Mouse (Mus musculus): ENCODE results near the gene Myo18a. TPM values are rescaled to one million over a fixed set of nuclear protein-coding genes. Genes with fewer than 3 reads are reported as not detected.

Myo18a gene
- polyA plus RNA-seq, 1 experiment: 13.6 TPM

DNA sequence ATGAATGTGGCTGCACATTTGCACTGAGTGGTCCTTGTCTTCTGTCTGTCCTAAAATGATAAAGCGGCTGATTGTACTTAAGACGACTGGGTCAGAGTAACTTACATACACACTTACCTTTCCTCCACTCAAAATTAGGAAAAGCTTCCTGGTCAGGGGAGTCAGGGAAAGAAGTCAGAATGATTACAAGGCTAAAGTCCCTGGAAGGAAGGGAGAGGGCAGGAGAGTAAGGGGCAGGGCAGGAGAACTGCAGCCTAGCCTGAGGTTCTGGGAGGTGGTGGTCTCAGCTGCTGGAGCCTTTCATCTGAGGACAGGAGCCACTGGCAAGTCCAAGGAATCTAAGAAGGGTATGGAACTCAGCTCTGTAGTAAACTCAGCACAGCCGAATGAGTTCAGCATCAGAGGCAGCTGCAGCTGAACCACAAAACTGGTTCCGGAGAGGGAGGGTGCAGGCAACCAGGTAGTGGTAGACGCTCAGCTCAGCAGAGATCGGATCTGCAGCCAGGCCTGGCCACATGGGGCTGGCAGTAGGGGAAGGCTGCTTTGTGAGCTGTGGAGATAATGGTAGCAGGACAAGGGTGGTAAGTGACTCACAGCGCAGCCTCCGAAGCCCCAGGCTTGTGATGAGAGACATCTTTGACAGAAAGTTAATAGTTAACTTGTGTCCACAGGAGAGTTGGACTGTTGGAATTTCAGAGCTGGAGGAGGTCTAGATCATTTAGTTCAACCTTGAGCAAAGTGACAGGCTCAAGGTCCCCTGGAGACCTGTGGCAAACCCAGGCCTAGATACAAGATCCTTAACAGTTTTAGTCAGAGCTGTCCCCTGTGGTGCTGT lies 9.1 kb downstream of the Myo18a start:
- Histone ChIP-seq H3K4me3 (ENCODE audit: control insufficient read depth, low read depth, low read length) (no peak overlapping the region), H3K27ac (ENCODE audit: control insufficient read depth, insufficient read depth, low read depth, low read length) (no peak overlapping the region), H3K27me3 (ENCODE audit: control insufficient read depth, insufficient read depth, low read length) (no peaks in the 10 kb centered on the region), H3K36me3 (ENCODE audit: control insufficient read depth, insufficient read depth, low read length) (no peaks in the 10 kb centered on the region), H3K4me1 (ENCODE audit: control insufficient read depth, insufficient read depth, low read length) (peaks cover 8% of the 10 kb centered on the region)
- TF ChIP-seq POLR2A (IDR thresholded peaks at IDR 0.05; ENCODE audit: control insufficient read depth, low read depth, low read length) (no peak), CTCF (IDR thresholded peaks at IDR 0.05; ENCODE audit: control insufficient read depth, insufficient read depth, insufficient replicate concordance, low read depth, low read length) (no peak)

DNA sequence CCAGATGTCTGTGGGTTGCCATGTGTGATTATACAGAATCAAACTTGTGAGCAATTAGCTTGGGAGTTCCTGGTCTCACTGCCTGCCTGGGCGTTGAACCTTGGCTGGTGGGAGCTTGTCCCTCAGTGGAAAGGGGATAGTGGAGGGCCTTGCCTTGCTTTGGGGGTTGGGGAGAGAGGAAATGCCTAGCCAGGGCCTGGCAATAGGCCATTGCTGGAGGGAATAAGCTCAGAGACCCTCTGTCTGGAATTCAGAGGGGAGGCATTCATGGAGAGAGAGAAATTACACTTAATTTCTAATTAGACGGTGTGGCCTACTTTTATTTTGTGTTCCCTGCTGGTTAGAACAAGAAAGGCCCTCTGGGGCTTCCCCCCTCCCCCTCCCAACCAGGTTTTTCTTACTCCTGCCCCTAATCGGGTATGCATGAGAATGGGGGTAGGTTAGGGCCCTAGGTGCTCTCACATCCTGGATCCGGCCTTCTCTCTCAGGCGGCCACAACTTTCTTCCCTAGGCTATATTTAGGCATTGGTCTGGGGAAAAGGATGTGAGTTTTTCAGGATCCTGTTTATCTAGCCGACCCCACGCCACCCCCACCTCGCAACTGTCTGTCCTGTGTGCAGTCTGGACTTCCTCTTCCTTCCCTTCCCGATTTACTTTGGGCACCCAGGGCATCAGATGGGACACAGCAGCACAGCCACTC lies 12.8 kb downstream of the Myo18a start:
- Histone ChIP-seq H3K36me3 (ENCODE audit: control insufficient read depth, insufficient read depth, low read length) (no peaks in the 10 kb centered on the region), H3K27ac (ENCODE audit: control insufficient read depth, insufficient read depth, low read depth, low read length) (no peak overlapping the region), H3K27me3 (ENCODE audit: control insufficient read depth, insufficient read depth, low read length) (no peaks in the 10 kb centered on the region), H3K4me3 (ENCODE audit: control insufficient read depth, low read depth, low read length) (no peak overlapping the region), H3K4me1 (ENCODE audit: control insufficient read depth, insufficient read depth, low read length) (peaks cover 20% of the 10 kb centered on the region)
- TF ChIP-seq POLR2A (IDR thresholded peaks at IDR 0.05; ENCODE audit: control insufficient read depth, low read depth, low read length) (no peak), CTCF (IDR thresholded peaks at IDR 0.05; ENCODE audit: control insufficient read depth, insufficient read depth, insufficient replicate concordance, low read depth, low read length) (no peak)

DNA sequence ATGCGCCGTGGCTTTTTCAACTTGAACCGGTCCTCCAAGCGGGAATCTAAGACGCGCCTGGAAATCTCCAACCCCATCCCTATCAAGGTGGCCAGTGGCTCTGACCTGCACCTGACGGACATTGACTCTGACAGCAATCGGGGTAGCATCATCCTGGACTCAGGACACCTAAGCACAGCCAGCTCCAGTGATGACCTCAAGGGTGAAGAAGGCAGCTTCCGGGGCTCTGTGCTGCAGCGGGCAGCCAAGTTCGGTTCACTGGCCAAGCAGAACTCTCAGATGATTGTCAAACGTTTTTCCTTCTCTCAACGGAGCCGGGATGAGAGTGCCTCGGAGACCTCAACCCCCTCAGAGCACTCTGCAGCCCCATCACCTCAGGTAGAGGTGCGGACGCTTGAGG lies 14.4 kb downstream of the Myo18a start:
- Histone ChIP-seq H3K4me1 (ENCODE audit: control insufficient read depth, insufficient read depth, low read length) (peaks cover 20% of the 10 kb centered on the region), H3K27me3 (ENCODE audit: control insufficient read depth, insufficient read depth, low read length) (no peaks in the 10 kb centered on the region), H3K36me3 (ENCODE audit: control insufficient read depth, insufficient read depth, low read length) (no peaks in the 10 kb centered on the region), H3K27ac (ENCODE audit: control insufficient read depth, insufficient read depth, low read depth, low read length) (no peak overlapping the region), H3K4me3 (ENCODE audit: control insufficient read depth, low read depth, low read length) (peak overlapping the region; percentile 82)
- TF ChIP-seq CTCF (IDR thresholded peaks at IDR 0.05; ENCODE audit: control insufficient read depth, insufficient read depth, insufficient replicate concordance, low read depth, low read length) (no peak), POLR2A (IDR thresholded peaks at IDR 0.05; ENCODE audit: control insufficient read depth, low read depth, low read length) (no peak)

DNA sequence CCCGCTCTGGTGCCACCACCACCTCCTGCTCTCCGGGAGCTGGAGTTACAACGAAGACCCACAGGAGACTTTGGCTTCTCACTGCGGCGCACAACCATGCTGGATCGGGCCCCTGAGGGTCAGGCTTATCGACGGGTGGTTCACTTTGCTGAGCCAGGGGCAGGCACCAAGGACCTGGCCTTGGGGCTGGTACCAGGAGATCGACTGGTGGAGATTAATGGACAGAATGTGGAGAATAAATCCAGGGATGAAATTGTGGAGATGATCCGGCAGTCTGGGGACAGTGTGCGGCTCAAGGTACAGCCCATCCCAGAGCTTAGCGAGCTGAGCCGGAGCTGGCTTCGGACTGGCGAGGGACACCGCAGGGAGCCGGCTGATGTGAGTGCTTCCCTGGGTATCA lies 14.9 kb downstream of the Myo18a start:
- H3K27ac ChIP-seq (ENCODE audit: control insufficient read depth, insufficient read depth, low read depth, low read length): no peak overlapping the region
- H3K27me3 ChIP-seq (ENCODE audit: control insufficient read depth, insufficient read depth, low read length): no peaks in the 10 kb centered on the region
- H3K36me3 ChIP-seq (ENCODE audit: control insufficient read depth, insufficient read depth, low read length): no peaks in the 10 kb centered on the region
- no peak for TF ChIP-seq POLR2A (IDR thresholded peaks at IDR 0.05; ENCODE audit: control insufficient read depth, low read depth, low read length)
- TF ChIP-seq CTCF (IDR thresholded peaks at IDR 0.05; ENCODE audit: control insufficient read depth, insufficient read depth, insufficient replicate concordance, low read depth, low read length): no peak
- peaks cover 20% of the 10 kb centered on the region for H3K4me1 ChIP-seq (ENCODE audit: control insufficient read depth, insufficient read depth, low read length)
- H3K4me3 ChIP-seq (ENCODE audit: control insufficient read depth, low read depth, low read length): peak overlapping the region; percentile 82

DNA sequence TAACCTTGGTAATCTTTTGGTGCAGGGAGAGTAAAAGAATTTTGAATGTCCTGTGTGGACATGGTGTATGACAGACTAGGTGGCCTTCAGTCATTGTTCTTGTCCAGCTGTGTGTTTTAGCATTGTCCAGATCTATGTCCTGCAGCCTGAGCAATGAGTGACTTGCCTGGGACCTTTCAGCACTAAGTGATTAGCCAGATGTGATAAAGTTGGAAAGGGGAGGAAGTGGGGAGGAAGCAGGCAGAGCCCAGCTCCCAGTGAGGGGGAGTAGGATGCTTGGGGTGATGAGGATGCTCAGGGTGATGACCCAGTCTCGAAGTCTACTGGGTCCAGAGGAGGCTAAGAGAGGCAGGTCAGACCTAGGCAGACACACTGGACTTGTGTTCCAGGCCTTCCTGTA lies 16.2 kb downstream of the Myo18a start:
- no peak overlapping the region for H3K27ac ChIP-seq (ENCODE audit: control insufficient read depth, insufficient read depth, low read depth, low read length)
- TF ChIP-seq CTCF (IDR thresholded peaks at IDR 0.05; ENCODE audit: control insufficient read depth, insufficient read depth, insufficient replicate concordance, low read depth, low read length): no peak
- TF ChIP-seq POLR2A (IDR thresholded peaks at IDR 0.05; ENCODE audit: control insufficient read depth, low read depth, low read length): no peak
- H3K27me3 ChIP-seq (ENCODE audit: control insufficient read depth, insufficient read depth, low read length): no peaks in the 10 kb centered on the region

DNA sequence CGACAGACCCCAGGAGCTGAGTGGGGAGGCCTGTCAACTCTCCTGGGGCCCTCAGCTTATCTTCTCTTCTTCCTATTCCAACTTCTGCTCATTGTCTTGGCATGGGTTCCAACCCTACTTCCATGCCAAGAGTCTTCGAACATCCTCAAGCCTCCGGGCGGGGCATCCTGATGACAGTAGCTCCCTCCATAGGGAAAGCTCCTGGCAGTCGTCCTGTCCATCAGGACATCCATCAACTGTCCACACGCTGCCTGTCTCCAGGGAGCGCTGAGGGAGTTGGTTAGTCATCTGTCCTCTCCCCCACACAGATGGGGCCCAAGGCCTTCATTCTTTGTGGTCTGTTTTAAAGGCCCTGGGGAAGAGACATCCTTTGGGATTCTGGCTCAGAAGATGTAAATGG lies 18.0 kb downstream of the Myo18a start:
- H3K4me3 ChIP-seq (ENCODE audit: control insufficient read depth, low read depth, low read length): no peak overlapping the region
- peaks cover 21% of the 10 kb centered on the region for H3K4me1 ChIP-seq (ENCODE audit: control insufficient read depth, insufficient read depth, low read length)
- no peaks in the 10 kb centered on the region for H3K27me3 ChIP-seq (ENCODE audit: control insufficient read depth, insufficient read depth, low read length)
- H3K36me3 ChIP-seq (ENCODE audit: control insufficient read depth, insufficient read depth, low read length): no peaks in the 10 kb centered on the region
- TF ChIP-seq CTCF (IDR thresholded peaks at IDR 0.05; ENCODE audit: control insufficient read depth, insufficient read depth, insufficient replicate concordance, low read depth, low read length) (no peak), POLR2A (IDR thresholded peaks at IDR 0.05; ENCODE audit: control insufficient read depth, low read depth, low read length) (no peak)
- no peak overlapping the region for H3K27ac ChIP-seq (ENCODE audit: control insufficient read depth, insufficient read depth, low read depth, low read length)

More for the DNA sequence above, 16.2 kb downstream of the Myo18a start:
- Histone ChIP-seq H3K4me3 (ENCODE audit: control insufficient read depth, low read depth, low read length) (no peak overlapping the region), H3K36me3 (ENCODE audit: control insufficient read depth, insufficient read depth, low read length) (no peaks in the 10 kb centered on the region), H3K4me1 (ENCODE audit: control insufficient read depth, insufficient read depth, low read length) (peaks cover 20% of the 10 kb centered on the region)

DNA sequence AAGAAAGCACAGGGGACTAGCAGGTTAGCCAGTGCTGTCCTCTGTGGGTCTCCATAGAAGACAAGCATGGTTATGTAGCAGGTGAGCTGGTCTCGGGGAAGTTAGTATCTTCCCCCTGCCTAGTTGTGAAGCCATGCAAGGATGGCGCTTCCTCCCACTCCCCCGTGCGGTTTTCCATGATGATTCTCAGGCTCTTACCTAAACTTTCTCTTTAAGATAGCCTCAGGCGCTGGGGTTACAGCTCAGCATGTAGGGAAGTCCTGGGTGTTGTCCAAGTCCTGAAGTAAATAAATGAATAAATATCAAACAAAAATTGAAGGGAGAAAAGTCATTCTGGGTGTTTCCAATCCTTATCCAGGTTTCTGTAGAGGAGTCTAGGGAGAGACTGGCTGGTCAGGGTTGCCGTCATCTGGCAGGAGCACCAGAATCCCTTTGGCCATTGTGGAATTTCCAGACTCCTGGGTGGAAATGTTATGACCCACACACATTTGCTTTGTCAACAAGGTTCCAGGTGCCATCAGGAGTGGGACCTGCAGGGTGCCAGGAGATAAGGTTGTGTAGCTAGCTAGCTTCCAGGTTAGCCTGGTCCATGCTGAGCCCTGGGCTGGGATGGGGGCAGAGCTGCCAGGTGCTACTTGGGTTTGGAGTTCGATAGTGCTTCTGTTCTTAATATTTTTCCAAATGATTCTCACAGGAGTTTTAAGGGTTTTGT lies 19.2 kb downstream of the Myo18a start:
- H3K27ac ChIP-seq (ENCODE audit: control insufficient read depth, insufficient read depth, low read depth, low read length): no peak overlapping the region
- no peaks in the 10 kb centered on the region for H3K36me3 ChIP-seq (ENCODE audit: control insufficient read depth, insufficient read depth, low read length)
- no peak overlapping the region for H3K4me3 ChIP-seq (ENCODE audit: control insufficient read depth, low read depth, low read length)
- H3K27me3 ChIP-seq (ENCODE audit: control insufficient read depth, insufficient read depth, low read length): no peaks in the 10 kb centered on the region
- TF ChIP-seq CTCF (IDR thresholded peaks at IDR 0.05; ENCODE audit: control insufficient read depth, insufficient read depth, insufficient replicate concordance, low read depth, low read length) (no peak), POLR2A (IDR thresholded peaks at IDR 0.05; ENCODE audit: control insufficient read depth, low read depth, low read length) (no peak)
- peaks cover 14% of the 10 kb centered on the region for H3K4me1 ChIP-seq (ENCODE audit: control insufficient read depth, insufficient read depth, low read length)

Data from testis, adult 2 months (tissue).